Mouse (Mus musculus) B cell, adult 2 months (primary cell): ENCODE results near the gene Gm10837.
A peak's percentile ranks its signal among the peaks of the same experiment; 100 is the strongest.

Source experiments
- DNase-seq, 2 experiments: peaks; one replicate each; pipeline ENCODE4 v3.0.0; 2022

The Gm10837 gene

GRCm38 (mm10) chr14:122464763-122465741, 25.3 kb upstream of the Gm10837 start, which contains the start of gene Zic5:
Gene Zic5 (minus strand): TSS chr14:122465677.
- DNase-seq, result peak in 1 of 2 experiments; percentile 47

GRCm38 (mm10) chr14:122465931-122466490, 24.4 kb upstream of the Gm10837 start:
- no peak for DNase-seq

GRCm38 (mm10) chr14:122466756-122467362, 23.5 kb upstream of the Gm10837 start:
- DNase-seq, result no peak

- DNase-seq, result peak in 1 of 2 experiments; percentile 32
These were observed 22.2 kb upstream of the Gm10837 start for GRCm38 (mm10) chr14:122467926-122468841.

- DNase-seq, result peak in 1 of 2 experiments; percentile 35
These were observed 21.2 kb upstream of the Gm10837 start for GRCm38 (mm10) chr14:122468971-122469755.

GRCm38 (mm10) chr14:122471449-122472085, 18.8 kb upstream of the Gm10837 start:
- DNase-seq, result peak in 1 of 2 experiments; percentile 15

GRCm38 (mm10) chr14:122472161-122472560, 18.2 kb upstream of the Gm10837 start:
- DNase-seq, result peak in 1 of 2 experiments; percentile 6

- peak in 1 of 2 experiments; percentile 10 for DNase-seq
These were observed 17.7 kb upstream of the Gm10837 start for GRCm38 (mm10) chr14:122472647-122473046.

GRCm38 (mm10) chr14:122473211-122473751, 17.1 kb upstream of the Gm10837 start:
- DNase-seq, result peak in 1 of 2 experiments; percentile 32

GRCm38 (mm10) chr14:122474041-122474890, 16.1 kb upstream of the Gm10837 start:
- peak in 1 of 2 experiments; percentile 42 for DNase-seq

GRCm38 (mm10) chr14:122474891-122475556, 15.4 kb upstream of the Gm10837 start, which contains the start of gene Zic2:
Gene Zic2 (plus strand): TSS chr14:122475435.
- peak; percentile 45 to 61 for DNase-seq

GRCm38 (mm10) chr14:122475557-122476040, 14.8 kb upstream of the Gm10837 start:
- DNase-seq, result peak; percentile 31 to 54

GRCm38 (mm10) chr14:122476041-122476821, 14.2 kb upstream of the Gm10837 start:
- peak; percentile 42 to 56 for DNase-seq

GRCm38 (mm10) chr14:122476822-122477215, 13.6 kb upstream of the Gm10837 start:
- DNase-seq, result no peak

GRCm38 (mm10) chr14:122477261-122477671, 13.1 kb upstream of the Gm10837 start:
- peak; percentile 32 to 41 for DNase-seq

- no peak for DNase-seq
These were observed 12.3 kb upstream of the Gm10837 start for GRCm38 (mm10) chr14:122477971-122478573.

GRCm38 (mm10) chr14:122478574-122479011, 11.8 kb upstream of the Gm10837 start:
- DNase-seq, result peak; percentile 37 to 57
